Mouse (Mus musculus): ENCODE results near the gene Olfr1453.
"Not testable (repeated sequence)": the region's sequence is repeated elsewhere in the genome, so short reads cannot be mapped to it uniquely, and the experiment has no call there.

Olfr1453 gene

DNA sequence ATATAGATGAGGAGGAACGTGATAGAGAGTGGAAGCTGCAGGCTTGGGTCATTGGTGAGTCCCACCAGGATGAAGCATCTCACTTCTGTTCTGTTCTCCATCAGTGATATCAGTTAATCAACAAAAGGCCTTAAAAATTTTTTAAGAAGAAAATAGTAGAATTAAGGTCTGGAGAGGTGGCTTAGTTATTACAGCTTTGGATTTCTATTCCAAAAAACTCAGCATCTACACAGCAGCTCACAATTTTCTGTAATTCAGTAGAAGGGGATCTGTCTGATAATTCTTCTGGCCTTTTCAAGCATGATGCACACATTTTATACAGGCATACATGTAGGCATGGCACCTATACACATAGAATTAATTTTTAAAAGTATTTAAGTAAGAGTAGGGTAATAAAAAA, at the start of gene Olfr1453:
Gene Olfr1453, minus strand, starts transcription at position 101 of the 400 bp plus-strand sequence.
- no peak for DNase-seq (ENCODE audit: low read depth, low spot score)

GRCm38 (mm10) chr19:13060310-13060709, 32.2 kb upstream of the Olfr1453 start, which contains the start of gene Olfr1454:
Gene Olfr1454 (plus strand): TSS chr19:13060610.
- DNase-seq (ENCODE audit: low read depth, low spot score) = no peak

GRCm38 (mm10) chr19:12994714-12995113, 33.4 kb downstream of the Olfr1453 start, which contains the start of gene Olfr1451:
Gene Olfr1451 (plus strand): TSS chr19:12995014.
- DNase-seq (ENCODE audit: low read depth, low spot score) = no peak

- DNase-seq (ENCODE audit: low read depth, low spot score) = not testable (repeated sequence)
Observed at GRCm38 (mm10) chr19:12992316-12992715, 35.8 kb downstream of the Olfr1453 start.
